Mouse (Mus musculus) embryo, embryonic 11 days (tissue): ENCODE data around the gene Prss21.
A peak's percentile ranks its signal among the peaks of the same experiment; 100 is the strongest.

Source experiments
- DNase-seq: peaks from one replicate; pipeline ENCODE4 v3.0.0-alpha.2; 2015

Gene Prss21

DNA sequence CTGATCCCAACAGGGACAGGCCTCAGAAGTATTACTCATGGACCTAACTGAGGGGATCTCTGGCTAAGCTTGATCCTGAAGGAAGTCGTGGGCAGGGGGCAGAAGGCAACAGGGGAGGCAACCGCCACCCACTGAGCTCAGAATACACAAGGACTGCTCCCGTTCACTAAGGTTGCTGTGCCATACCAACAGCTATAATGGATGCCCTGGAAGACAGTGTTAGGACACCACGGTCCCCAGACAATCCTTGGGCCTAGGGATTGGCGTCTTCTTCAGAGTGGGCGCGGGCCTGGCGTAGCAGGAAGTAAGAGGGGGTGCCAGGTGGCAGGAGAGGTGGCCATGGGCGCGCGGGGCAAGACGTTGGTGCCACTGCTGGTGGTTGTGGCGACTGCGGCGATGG, at the start of gene Prss21:
Gene Prss21 (plus strand): TSS at position 301 of the 400 bp plus-strand sequence.
- DNase-seq: no peak

GRCm38 (mm10) chr17:23818579-23818978, 49.3 kb upstream of the Prss21 start:
- DNase-seq: no peak

GRCm38 (mm10) chr17:23819235-23819634, 48.6 kb upstream of the Prss21 start:
- DNase-seq: no peak

DNA sequence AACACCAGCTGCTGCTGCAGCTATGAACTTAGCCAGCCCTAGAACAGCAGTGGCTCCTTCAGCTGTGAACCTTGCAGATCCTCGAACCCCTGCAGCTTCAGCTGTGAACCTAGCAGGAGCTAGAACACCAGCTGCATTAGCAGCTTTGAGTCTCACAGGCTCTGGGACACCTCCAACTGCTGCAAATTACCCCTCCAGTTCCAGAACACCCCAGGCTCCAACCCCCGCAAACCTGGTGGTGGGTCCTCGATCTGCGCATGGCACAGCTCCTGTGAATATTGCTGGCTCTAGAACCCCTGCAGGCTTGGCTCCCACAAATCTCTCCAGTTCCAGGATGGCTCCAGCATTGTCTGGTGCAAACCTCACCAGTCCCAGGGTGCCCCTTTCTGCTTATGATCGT, 47.1 kb upstream of the Prss21 start:
- DNase-seq: no peak

DNA sequence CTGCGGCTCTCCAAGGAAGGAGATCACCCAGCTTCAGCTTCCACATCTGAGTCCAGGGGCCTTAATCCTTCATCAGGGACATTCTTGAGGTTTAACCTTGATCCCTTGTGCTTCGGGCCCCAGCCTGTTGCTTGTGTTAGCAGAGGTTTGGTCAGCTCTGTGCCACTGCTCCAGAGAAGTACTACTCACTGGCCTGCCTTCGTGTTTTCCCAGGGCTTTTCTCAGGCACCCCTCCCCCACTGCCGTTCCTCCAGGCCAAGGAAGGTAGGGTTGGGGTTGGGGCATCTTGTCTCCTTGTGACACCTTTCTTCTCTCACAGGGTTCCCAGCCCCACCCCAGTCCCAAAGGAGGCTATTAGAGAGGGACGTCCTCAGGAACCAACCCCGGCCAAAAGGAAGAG, 45.8 kb upstream of the Prss21 start:
- no peak for DNase-seq

DNA sequence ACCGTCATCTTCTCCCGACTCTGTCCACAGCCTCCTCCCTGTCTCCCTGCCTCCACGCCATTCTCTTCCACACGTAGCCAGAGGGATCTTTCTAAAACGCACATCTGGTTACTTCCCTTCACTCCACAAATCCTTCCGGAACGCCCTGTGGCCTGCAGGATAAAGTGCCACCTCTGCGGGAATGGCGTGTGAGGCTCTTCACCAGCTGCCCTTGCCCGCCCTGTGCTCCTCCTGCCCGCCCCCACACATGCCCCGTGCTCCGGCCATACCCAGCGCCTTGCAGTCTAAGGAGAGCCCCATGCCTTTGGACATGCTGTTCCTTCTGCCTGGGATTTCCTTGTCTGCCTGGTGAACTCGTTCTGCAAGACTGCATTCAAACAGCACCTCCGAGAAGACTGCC, 44.8 kb upstream of the Prss21 start:
- DNase-seq: no peak

- DNase-seq: no peak
Measured at GRCm38 (mm10) chr17:23823614-23824013, 44.2 kb upstream of the Prss21 start.

DNA sequence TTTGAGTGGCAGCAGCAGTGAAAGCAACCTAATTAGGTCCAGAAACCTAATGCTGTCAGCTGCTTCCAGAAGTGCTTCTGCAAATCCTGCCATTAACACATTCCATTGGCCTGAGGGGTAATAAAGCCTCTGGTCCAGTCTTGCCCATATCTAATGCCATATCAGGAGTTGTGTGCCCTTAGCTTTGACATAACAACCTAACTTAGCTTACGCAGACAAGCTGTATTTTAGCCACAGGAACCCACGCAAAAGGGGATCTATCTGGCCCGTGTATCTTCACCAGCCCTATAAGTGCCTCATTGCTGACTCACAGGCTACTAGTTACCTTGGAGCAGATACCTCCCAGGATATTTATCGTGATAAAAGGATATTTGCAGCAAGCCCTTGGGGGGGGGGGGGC, 42.3 kb upstream of the Prss21 start:
- no peak for DNase-seq

GRCm38 (mm10) chr17:23828271-23829001, 39.4 kb upstream of the Prss21 start:
- peak; percentile 75 for DNase-seq

DNA sequence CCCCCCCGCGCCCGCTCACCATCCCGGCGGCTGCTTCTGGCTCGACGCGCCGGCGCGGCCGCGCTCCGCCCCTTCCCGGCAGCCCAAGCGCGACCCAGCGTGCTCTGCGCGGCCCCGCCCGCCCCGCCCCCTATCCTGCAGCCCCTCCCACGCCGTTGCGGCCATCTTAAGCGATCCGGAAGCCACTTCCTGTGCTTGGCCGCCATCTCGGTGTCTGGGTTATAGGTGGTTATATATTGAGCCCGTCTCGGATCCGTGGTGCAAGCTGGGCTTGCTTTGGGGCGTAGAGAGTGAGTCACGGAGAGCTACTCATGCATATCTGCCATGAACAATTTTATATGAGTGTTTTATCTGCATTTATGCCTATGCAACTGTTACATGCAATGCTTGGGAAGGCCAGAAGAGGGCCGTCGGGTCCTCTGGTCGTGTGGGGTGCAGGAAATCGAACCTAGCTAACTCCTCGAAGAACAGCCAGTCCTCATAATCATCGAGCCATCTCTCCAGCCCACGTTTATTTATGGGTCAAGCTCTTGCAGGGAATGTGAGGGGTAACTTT, 38.7 kb upstream of the Prss21 start, which contains the start of gene Elob:
Gene Elob (minus strand): TSS at position 73 of the 556 bp plus-strand sequence.
- peak; percentile 95 for DNase-seq

DNA sequence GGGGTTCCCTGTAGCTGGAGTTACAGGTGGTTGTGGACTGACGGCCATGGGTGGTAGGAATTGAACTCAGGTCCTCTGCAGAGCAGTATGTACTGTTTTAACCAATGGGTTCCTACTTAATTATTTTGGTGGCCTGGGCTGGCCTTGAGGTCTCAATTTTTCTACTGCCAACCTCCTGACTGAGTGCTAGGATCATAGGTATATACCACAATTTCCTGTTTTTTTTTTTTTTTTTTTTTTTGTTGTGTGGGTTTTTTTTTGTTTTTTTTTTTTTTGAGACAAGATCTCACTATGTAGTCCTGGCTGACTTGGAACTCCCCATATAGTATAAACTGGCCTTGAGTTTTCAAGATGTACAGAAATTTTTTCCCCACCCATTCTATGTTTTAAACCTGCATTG, 36.7 kb upstream of the Prss21 start:
- DNase-seq: no peak

DNA sequence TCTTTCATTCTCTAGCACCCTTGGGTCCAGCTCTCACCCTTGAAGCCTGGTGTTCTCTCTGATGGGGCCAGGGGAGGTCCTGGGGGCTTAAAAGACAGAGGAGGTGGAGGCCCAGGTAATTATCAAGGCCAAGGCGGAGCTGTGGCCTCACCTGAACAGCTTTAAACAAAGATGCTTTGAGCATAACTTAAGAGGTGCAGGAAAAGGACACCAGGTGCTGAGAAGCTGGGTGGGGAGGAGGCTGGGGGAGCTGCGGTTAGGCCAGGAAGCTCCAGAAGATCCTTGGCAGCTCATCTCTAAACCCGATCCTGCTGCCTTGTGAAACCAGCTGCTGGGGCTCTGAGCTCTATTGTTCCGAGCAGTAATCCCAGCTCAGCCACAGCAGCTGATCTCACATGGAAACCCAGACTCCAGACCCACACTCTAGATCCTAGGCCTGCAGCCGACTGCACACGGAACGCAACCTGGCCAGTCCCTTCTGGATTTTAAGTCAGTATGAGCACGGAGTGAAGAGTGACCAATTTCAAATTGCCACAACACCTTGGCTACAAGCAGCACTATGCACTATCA, 31.8 kb upstream of the Prss21 start, which contains the start of gene Prss33:
Gene Prss33 (minus strand): TSS at position 51 of the 570 bp plus-strand sequence.
- no peak for DNase-seq

- peak; percentile 82 for DNase-seq
Measured at GRCm38 (mm10) chr17:23841145-23841544, 26.7 kb upstream of the Prss21 start.

DNA sequence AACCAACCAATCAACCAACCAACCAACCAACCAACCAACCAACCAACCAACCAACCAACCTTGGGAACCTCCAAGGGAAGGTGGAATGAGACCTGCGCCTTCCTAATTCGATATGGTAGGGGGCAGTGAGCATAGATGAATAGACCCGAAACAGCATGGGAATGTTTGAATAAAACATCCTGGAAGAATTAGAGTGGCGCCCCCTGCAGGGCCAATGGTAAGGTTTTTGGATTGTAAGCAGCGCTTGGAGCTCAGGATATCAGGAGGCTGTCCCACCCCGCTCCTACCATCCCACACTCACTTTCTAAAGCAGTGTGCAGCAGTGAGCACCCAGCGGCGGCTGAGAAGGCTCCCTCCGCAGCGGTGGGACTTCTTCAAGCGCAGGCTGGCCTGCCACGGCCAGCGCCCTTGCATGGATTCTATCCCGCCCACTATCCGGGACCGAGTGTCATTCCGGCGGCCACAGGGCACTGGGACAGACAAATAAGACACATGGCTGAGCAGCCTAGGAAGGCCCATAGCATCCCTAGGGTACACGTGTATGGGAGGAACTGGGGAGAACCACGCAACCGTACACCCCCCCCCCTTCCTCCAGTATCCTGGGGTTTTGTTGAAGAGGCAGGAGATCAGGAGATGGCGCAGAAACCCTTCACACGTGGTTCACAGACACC, 24.6 kb upstream of the Prss21 start:
- peak; percentile 25 for DNase-seq

DNA sequence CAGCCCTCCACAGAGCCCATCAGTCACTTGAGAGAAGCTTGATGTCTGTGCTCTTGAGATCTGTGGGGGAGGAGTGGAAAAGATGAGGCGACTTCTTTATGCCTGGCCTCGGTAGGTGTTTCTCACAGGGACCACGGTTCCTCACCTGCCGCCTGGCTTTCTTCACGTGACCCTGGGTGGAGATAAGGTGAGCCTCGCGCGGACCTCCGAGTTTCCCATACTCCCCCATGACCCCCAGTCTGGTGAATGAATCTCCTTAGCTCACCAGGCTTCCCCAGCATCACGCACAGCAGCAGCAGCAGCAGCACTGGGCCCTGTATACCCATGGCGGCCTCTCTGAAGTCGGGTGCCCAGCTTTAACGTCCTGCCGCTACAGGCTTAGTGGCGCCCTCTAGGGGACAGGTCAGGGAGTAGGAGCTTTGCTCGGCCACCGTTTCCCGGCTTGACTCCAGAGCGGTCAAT, 24.0 kb upstream of the Prss21 start, which contains the start of the genes Prss32 and Prss41:
Gene Prss32 (plus strand): TSS at position 44 of the 462 bp plus-strand sequence.
Gene Prss41 (minus strand): TSS at position 361 of the 462 bp plus-strand sequence.
- DNase-seq: peak; percentile 74

- DNase-seq: no peak
Measured at GRCm38 (mm10) chr17:23850028-23850427, 17.8 kb upstream of the Prss21 start.

DNA sequence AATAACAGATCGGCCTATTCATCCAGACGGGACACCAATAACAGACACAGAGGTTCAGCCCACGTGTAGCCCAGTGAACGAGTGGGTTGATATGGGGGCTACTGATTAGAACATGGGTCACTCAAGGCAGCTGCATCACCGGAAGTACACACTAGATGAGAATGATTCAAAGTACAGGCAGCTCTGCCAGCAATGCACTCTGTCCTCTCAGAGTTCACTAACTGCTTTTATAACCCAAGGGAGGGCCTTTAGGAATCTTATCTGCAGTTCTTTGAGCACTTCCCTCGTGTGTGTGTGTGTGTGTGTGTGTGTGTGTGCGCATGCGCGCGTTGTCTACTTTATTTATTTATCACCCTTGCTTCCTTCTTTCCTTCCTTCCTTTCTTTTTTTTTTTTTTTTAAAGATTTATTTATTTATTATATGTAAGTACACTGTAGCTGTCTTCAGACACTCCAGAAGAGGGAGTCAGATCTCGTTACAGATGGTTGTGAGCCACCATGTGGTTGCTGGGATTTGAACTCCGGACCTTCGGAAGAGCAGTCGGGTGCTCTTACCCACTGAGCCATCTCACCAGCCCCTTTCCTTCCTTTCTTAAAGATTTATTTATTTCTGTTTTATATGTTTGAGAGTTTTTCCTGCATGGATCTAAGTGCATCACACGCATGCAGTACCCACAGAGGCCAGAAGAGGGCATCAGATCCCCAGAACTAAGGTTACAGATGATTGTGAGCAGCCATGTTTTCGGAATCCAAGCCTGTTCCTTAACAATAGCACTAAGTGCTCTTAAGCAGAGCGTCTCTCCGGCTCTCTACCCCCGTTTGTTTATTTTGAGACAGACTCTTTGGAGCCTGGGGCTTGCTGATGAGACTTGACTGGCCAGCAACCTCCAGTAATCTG, 16.8 kb upstream of the Prss21 start:
- DNase-seq: peak; percentile 76

- DNase-seq: peak; percentile 70
Measured at GRCm38 (mm10) chr17:23853292-23853691, 14.6 kb upstream of the Prss21 start.

DNA sequence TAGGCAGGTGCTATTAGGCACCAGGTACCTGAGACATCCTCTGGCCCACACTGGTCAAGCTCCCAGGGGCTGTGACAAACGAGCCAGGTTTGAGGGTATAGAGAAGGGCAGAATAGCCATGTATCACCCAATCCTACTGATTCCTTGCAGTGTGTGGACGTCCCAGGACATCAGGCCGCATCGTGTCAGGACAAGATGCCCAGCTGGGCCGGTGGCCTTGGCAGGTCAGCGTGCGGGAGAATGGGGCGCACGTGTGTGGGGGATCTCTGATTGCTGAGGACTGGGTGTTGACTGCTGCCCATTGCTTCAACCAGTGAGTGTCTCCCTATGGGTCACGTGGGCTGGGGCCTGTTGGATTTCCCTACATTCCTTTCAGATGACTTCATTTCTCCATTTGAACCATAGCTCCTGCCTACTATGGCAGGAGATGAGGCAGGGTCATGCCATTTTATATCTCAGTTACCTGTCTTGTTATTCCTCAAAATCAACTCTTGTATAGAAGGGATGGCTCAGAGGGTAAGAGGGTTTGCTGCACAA, 13.6 kb upstream of the Prss21 start:
- DNase-seq: no peak

DNA sequence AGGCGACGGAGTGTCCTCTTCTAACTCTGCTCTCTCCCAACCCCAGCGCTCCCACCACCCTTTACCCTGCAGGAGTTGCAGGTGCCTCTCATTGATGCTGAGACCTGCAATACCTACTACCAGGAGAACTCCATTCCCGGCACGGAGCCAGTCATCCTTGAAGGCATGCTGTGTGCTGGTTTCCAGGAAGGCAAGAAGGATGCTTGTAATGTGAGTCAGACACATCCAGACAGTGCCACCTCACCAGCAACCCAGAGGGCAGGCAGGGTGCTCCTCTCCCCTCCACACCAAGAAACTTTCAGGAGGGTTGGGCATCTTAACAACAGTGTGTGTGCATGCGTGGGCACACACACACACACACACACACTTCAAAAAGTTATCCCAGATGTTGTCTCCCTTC, 10.7 kb upstream of the Prss21 start:
- DNase-seq: no peak

DNA sequence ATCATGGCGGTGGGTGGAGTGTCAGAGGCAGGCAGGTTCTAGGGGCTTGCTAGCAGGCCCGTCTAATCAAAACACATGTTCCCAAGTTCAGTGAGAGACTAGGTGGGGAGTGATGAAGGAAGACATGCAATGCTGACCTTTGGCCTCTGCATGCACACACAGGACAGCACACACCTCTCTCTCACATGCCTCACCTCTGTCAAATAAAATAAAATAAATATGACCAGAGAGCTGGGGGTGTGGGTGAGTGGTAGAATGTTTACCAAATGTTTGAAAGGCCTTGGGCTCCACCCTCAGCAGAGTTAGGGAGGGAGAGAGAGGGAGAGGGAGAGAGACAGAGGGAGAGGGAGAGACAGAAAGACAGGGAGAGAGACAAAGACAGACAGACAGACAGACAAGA, 9.9 kb upstream of the Prss21 start:
- DNase-seq: no peak

DNA sequence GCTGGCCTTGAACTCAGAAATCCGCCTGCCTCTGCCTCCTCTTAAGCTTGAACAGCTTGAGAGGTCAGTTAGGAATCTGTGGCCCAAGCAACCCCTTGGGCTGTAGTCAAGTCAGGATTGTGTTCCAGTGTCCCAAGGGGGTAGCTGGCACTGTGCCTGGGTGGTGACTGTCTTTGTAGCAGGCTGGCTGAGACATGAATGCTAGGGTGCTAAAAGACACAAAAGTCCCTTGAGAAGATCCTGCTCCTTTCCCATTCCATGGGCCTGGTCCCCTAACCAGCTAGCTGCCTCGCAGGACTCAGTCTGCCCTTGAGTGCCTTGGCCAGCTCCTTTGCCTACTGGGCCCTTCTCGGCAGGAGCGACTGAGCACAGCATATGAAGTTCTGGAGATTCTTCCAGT, 4.9 kb upstream of the Prss21 start:
- no peak for DNase-seq
